Mouse (Mus musculus) liver, postnatal 0 days (tissue): ENCODE results near the gene Cln5. TPM values are rescaled to one million over a fixed set of nuclear protein-coding genes. Genes with fewer than 3 reads are reported as not detected.

Source experiments
- ATAC-seq: fragments of 200-750 bp; cut with Nextera tagmentation; 2 replicates; pipeline ENCODE4 v1.8.0; 2017; ENCODE audit warnings: mild to moderate bottlenecking, moderate library complexity
- DNase-seq: peaks from one replicate; pipeline ENCODE4 v3.0.0-alpha.2; 2016
- H3K27ac ChIP-seq: fragments of 300-500 bp; sonication (generic); 2 replicates; pipeline ENCODE4 v1.5.1; 2014; ENCODE audit warnings: antibody characterized with exemption, moderate library complexity, mild to moderate bottlenecking, low read depth
- H3K27me3 ChIP-seq: fragments of 300-500 bp; sonication (generic); 2 replicates; pipeline ENCODE4 v1.6.1; 2014; ENCODE audit warnings: low read length, control low read depth, mixed read lengths; ENCODE audit not compliant: insufficient read depth
- H3K36me3 ChIP-seq: fragments of 300-500 bp; sonication (generic); replicated peaks from 2 replicates; pipeline ENCODE4 v1.6.1; 2014; ENCODE audit warnings: mild to moderate bottlenecking, control low read depth, low read length, moderate library complexity, mixed read lengths; ENCODE audit not compliant: insufficient read depth
- H3K4me1 ChIP-seq: fragments of 300-500 bp; sonication (generic); 2 replicates; pipeline ENCODE4 v1.6.1; 2014; ENCODE audit warnings: antibody characterized with exemption, mild to moderate bottlenecking, control low read depth; ENCODE audit not compliant: insufficient read depth
- H3K4me2 ChIP-seq: fragments of 300-500 bp; sonication (generic); 2 replicates; pipeline ENCODE4 v1.6.1; 2014; ENCODE audit warnings: low read depth, mild to moderate bottlenecking, low read length, moderate library complexity, mixed read lengths
- H3K4me3 ChIP-seq: fragments of 300-500 bp; sonication (generic); 2 replicates; pipeline ENCODE4 v1.5.1; 2014; ENCODE audit warnings: low read depth, low read length
- H3K9ac ChIP-seq: fragments of 300-500 bp; sonication (generic); replicated peaks from 2 replicates; pipeline ENCODE4 v1.6.1; 2014; ENCODE audit warnings: mild to moderate bottlenecking, moderate library complexity
- H3K9me3 ChIP-seq: fragments of 300-500 bp; sonication (generic); 2 replicates; pipeline ENCODE4 v1.6.1; 2016; ENCODE audit warnings: mild to moderate bottlenecking, control low read depth, low read length, mixed read lengths
- CTCF ChIP-seq: sonication (generic); IDR thresholded peaks from 2 replicates; pipeline ENCODE4 v1.5.1; 2016; ENCODE audit warnings: antibody characterized with exemption, low read depth
- EP300 ChIP-seq: IDR thresholded peaks from 2 replicates; pipeline ENCODE4 v1.6.1; 2016; ENCODE audit warnings: antibody characterized with exemption, low read depth, mild to moderate bottlenecking
- WGBS: fragments of 180-500 bp; shearing (Covaris S2); extraction: QIAGEN DNeasy Blood & Tissue Kit; methylation state at CpG from one replicate; pipeline ENCODE4 v1.1.7; 2014; ENCODE audit not compliant: insufficient replicate concordance; 5-methylcytosine and 5-hydroxymethylcytosine counted together
- polyA plus RNA-seq: library from polyadenylated mRNA; unstranded; fragments of >200 nt; fragmentation: Nextera tagmentation; extraction: Ambion mirVana; gene quantifications from 2 replicates; pipeline ENCODE4 v1.2.1, GENCODE M21; 2015

The Cln5 gene
- polyA plus RNA-seq, 1 experiment from 2014 or later, result 15.2 TPM

- TF ChIP-seq EP300, result no peak
- Histone ChIP-seq H3K4me1 (peaks cover 21% of the 10 kb centered on the region), H3K36me3 (peaks cover 34% of the 10 kb centered on the region), H3K4me2 (no peak overlapping the region), H3K27ac (no peak overlapping the region), H3K4me3 (no peak overlapping the region), H3K27me3 (no peaks in the 10 kb centered on the region), H3K9me3 (no peaks in the 10 kb centered on the region), H3K9ac (no peak overlapping the region)
- no peak for DNase-seq
- 90% methylated on average over 8 of the region's 8 CpGs for WGBS
- no peak for ATAC-seq
Observed at GRCm38 (mm10) chr14:103095826-103096225, 25.8 kb downstream of the Cln5 start.

GRCm38 (mm10) chr14:103096621-103097020 is 26.6 kb downstream of the Cln5 start:
- Histone ChIP-seq H3K9ac (no peak overlapping the region), H3K4me1 (peaks cover 21% of the 10 kb centered on the region), H3K4me2 (peak overlapping the region; percentile 50; the same call in 1 of the 2 replicates), H3K9me3 (no peaks in the 10 kb centered on the region), H3K27me3 (no peaks in the 10 kb centered on the region), H3K36me3 (peaks cover 26% of the 10 kb centered on the region), H3K27ac (no peak overlapping the region), H3K4me3 (no peak overlapping the region; the same call in 1 of the 2 replicates)
- DNase-seq, result no peak
- 55% methylated on average over 6 of the region's 6 CpGs for whole genome bisulfite sequencing
- no peak for TF ChIP-seq EP300
- no peak for ATAC-seq

DNA sequence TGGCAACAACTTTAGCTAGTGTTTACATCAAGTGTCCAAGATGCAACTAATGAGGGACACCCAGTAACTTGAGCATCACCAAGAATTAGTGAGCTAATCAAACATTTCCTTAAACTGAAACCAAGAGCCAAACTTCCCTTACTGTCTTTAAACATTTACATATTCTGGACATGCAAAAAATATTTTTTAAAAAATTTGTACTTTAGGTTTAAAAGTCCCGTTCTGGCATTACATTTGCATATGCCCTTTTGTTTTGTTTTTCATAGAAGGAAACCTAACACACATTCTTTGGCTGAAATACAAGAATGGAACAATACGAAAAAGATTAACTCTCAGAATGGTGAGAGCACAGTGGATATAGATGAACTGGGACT is 28.2 kb downstream of the Cln5 start:
- TF ChIP-seq EP300 (no peak), CTCF (no peak)
- peak overlapping the region; percentile 100 for H3K27ac ChIP-seq
- H3K9me3 ChIP-seq, result no peaks in the 10 kb centered on the region
- peak overlapping the region; percentile 93 for H3K9ac ChIP-seq
- peaks cover 14% of the 10 kb centered on the region for H3K36me3 ChIP-seq
- peak overlapping the region; percentile 70 for H3K4me2 ChIP-seq
- H3K4me3 ChIP-seq, result peak overlapping the region; percentile 80
- no peaks in the 10 kb centered on the region for H3K27me3 ChIP-seq
- peaks cover 32% of the 10 kb centered on the region for H3K4me1 ChIP-seq
- ATAC-seq, result no peak
- no peak for DNase-seq
- 2% methylated on average over 2 of the region's 2 CpGs for WGBS

DNA sequence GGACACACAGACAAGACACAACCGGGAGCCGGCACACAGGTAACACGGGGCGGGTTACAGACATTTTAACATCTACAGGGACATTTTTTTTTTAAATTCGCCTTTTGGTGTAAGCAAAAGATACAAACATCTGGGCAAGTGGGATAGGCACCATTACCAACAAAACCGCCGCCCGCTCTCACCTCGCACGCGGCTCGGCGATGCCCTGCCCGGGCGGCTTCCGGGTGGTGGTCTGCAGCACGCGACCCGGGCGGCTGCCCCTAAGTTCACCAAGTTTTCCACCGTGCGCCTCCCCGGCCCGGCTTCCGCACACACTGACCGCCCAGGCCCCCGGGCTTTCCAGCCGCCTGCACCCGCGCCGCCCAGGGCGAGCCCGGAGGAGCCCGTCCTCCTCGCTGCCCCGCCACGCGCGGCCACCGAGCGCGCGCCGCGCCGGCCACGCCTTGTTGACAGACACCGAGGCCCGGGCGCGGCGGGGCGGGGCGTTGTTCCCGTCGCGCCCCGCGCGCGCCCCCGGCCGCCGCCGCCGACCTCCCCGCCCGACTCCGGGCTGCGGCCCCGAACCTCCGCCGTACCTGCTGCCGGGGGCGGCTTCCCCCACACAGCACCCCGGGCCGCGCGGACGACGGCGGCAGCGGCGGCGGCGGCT is 28.7 kb downstream of the Cln5 start:
- Histone ChIP-seq H3K9ac (peak overlapping the region; percentile 93), H3K4me1 (peaks cover 28% of the 10 kb centered on the region), H3K4me3 (peak overlapping the region; percentile 80), H3K36me3 (peaks cover 9% of the 10 kb centered on the region), H3K27ac (peak overlapping the region; percentile 100), H3K4me2 (peak overlapping the region; percentile 70), H3K27me3 (no peaks in the 10 kb centered on the region), H3K9me3 (no peaks in the 10 kb centered on the region)
- DNase-seq (peak; percentile 93), ATAC-seq (peak; percentile 79)
- TF ChIP-seq CTCF, result no peak
- no peak for TF ChIP-seq EP300
- WGBS, result under 1% methylated on average over 48 of the region's 86 CpGs

DNA sequence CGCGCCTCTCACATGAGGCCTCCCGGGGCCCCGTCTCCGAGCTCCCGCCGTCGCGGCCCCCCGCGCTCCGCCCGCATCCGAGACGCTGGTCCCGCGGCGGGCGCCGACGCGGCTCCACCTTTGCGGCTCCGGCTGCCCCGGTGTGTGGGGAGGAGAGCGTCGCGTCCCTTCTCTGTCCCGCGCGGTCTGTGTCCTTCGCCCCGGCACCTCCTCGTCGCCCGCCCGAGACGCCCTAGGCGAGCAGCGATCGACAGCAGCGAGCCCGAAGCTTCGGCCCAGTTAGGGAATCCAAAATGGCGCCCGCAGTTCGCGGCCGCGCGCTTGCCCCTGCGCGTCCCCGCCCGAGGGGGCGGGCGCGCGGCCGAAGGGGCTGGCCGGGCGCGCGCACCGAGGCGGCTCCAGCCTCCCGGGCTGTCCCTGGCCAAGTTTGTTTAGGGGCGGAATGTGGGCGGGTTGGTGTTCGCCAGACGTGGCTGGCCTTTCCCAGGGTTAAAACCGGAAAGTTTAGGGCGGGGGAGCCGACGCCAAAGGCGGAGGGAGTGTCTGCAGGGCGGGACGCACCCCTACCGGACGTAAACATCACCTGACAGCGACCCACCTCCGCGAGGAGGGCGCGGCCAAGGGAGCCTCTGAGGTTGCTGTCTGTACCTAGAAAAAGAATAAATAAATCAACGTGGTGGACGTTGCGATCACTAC is 29.4 kb downstream of the Cln5 start, which contains the start of gene Fbxl3:
Fbxl3 (minus strand) TSS at position 329 of the 696 bp plus-strand sequence.
- H3K4me2 ChIP-seq, result peak within 1 kb of the TSS; percentile 70
- H3K27ac ChIP-seq, result peak within 1 kb of the TSS; percentile 100
- peak; percentile 71 for TF ChIP-seq EP300
- TF ChIP-seq CTCF, result no peak
- no peaks in the 10 kb centered on the region for H3K9me3 ChIP-seq
- WGBS, result under 1% methylated on average over 65 of the region's 88 CpGs
- H3K36me3 ChIP-seq, result peaks cover 9% of the 10 kb centered on the region
- peak; percentile 94 for ATAC-seq
- peak; percentile 92 for DNase-seq
- peak within 1 kb of the TSS; percentile 80 for H3K4me3 ChIP-seq
- peak within 1 kb of the TSS; percentile 93 for H3K9ac ChIP-seq
- peaks cover 23% of the 10 kb centered on the region for H3K4me1 ChIP-seq
- no peaks in the 10 kb centered on the region for H3K27me3 ChIP-seq

DNA sequence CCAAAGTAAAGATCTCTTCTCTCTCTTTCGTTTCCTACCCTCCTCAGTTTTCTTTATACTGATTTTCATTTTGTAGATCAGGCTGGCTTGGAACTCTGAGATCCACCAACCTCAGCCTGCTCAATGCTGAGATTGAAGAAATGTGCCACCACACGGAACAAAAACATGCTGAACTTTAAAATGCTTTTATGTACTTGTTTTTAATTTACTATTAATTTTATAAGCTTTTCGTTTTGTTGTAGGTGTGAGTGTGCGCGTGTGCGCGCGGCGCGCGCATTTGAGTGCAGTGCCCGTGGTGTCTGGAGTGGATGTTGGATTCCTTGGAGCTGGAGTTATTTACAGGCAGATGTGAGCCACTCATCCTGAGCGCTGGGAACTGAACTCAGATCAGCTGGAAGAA is 30.3 kb downstream of the Cln5 start:
- no peak for ATAC-seq
- H3K36me3 ChIP-seq, result peaks cover 5% of the 10 kb centered on the region
- DNase-seq, result no peak
- peak overlapping the region; percentile 100; the same call in 1 of the 2 replicates for H3K27ac ChIP-seq
- no peaks in the 10 kb centered on the region for H3K9me3 ChIP-seq
- TF ChIP-seq CTCF (no peak), EP300 (no peak)
- H3K9ac ChIP-seq, result no peak overlapping the region
- 87% methylated on average over 13 of the region's 13 CpGs for WGBS
- no peaks in the 10 kb centered on the region for H3K27me3 ChIP-seq
- peaks cover 23% of the 10 kb centered on the region for H3K4me1 ChIP-seq
- peak overlapping the region; percentile 70 for H3K4me2 ChIP-seq
- H3K4me3 ChIP-seq, result no peak overlapping the region
